Mouse (Mus musculus): Measurements from ENCODE around the gene Asap3. TPM values are rescaled to one million over a fixed set of nuclear protein-coding genes. Genes with fewer than 3 reads are reported as not detected.

Gene Asap3
- polyA plus RNA-seq, 1 experiment from 2014 or later: 4.8 TPM

DNA sequence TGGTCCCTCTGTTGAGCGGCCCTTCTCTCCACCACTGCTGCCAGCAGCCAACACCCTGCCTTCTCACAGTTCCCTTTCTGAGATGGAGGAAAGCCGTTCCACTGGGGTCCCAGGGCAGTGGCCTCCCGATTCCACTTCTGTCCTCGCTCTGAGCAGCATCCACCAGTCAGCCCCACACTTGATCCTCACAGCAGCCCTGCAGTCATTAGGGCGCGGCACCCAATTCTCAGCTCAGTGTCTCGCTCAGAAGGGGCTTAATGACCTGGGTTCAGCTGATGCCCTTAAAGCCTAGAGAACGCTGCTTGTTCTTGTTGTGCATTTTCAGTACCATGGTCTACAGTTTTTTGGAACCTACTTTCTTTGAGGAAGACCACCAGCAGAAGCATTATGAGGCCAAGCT, 74.9 kb downstream of the Asap3 start:
- Histone ChIP-seq H3K4me3 (ENCODE audit: low read depth, low read length) (no peak overlapping the region), H3K4me2 (ENCODE audit: low read depth, low read length) (no peak overlapping the region), H3K9me3 (ENCODE audit: low read length) (no peaks in the 10 kb centered on the region), H3K36me3 (replicated peaks; ENCODE audit: insufficient read depth, low read length) (no peaks in the 10 kb centered on the region), H3K27ac (ENCODE audit: low read depth) (no peak overlapping the region), H3K27me3 (ENCODE audit: insufficient read depth, low read length) (no peaks in the 10 kb centered on the region), H3K9ac (replicated peaks) (no peak overlapping the region), H3K4me1 (ENCODE audit: insufficient read depth) (peaks cover 6% of the 10 kb centered on the region; the same call in 1 of the 2 replicates)
- TF ChIP-seq EP300 (IDR thresholded peaks at IDR 0.05; ENCODE audit: low read depth) (no peak), CTCF (IDR thresholded peaks at IDR 0.05; ENCODE audit: low read depth) (no peak)
- ATAC-seq: no peak
- no peak for DNase-seq
- 73% methylated on average over 8 of the region's 8 CpGs for WGBS (ENCODE audit: insufficient replicate concordance)

- ATAC-seq (no peak), DNase-seq (no peak)
- peaks cover 10% of the 10 kb centered on the region for H3K4me1 ChIP-seq (ENCODE audit: insufficient read depth)
- H3K36me3 ChIP-seq (replicated peaks; ENCODE audit: insufficient read depth, low read length): no peaks in the 10 kb centered on the region
- TF ChIP-seq CTCF (IDR thresholded peaks at IDR 0.05; ENCODE audit: low read depth): no peak
- no peak for TF ChIP-seq EP300 (IDR thresholded peaks at IDR 0.05; ENCODE audit: low read depth)
- WGBS (ENCODE audit: insufficient replicate concordance): 64% methylated on average over 9 of the region's 9 CpGs
- H3K27me3 ChIP-seq (ENCODE audit: insufficient read depth, low read length): no peaks in the 10 kb centered on the region
- H3K9ac ChIP-seq (replicated peaks): no peak overlapping the region
- no peak overlapping the region for H3K4me2 ChIP-seq (ENCODE audit: low read depth, low read length)
- no peak overlapping the region for H3K27ac ChIP-seq (ENCODE audit: low read depth)
- no peak overlapping the region for H3K4me3 ChIP-seq (ENCODE audit: low read depth, low read length)
- no peaks in the 10 kb centered on the region for H3K9me3 ChIP-seq (ENCODE audit: low read length)
These were observed 75.4 kb downstream of the Asap3 start for GRCm38 (mm10) chr4:136281611-136282010.

- H3K36me3 ChIP-seq (replicated peaks; ENCODE audit: insufficient read depth, low read length): no peaks in the 10 kb centered on the region; the same call in 1 of the 2 replicates
- H3K9ac ChIP-seq (replicated peaks): no peak overlapping the region
- H3K27ac ChIP-seq (ENCODE audit: low read depth): peak overlapping the region; percentile 65
- H3K4me3 ChIP-seq (ENCODE audit: low read depth, low read length): no peak overlapping the region
- H3K4me1 ChIP-seq (ENCODE audit: insufficient read depth): peaks cover 12% of the 10 kb centered on the region
- no peak overlapping the region for H3K4me2 ChIP-seq (ENCODE audit: low read depth, low read length)
- DNase-seq (no peak), ATAC-seq (no peak)
- TF ChIP-seq EP300 (IDR thresholded peaks at IDR 0.05; ENCODE audit: low read depth) (no peak), CTCF (IDR thresholded peaks at IDR 0.05; ENCODE audit: low read depth) (no peak)
- H3K9me3 ChIP-seq (ENCODE audit: low read length): no peaks in the 10 kb centered on the region
- 52% methylated on average over 10 of the region's 10 CpGs for WGBS (ENCODE audit: insufficient replicate concordance)
- no peaks in the 10 kb centered on the region for H3K27me3 ChIP-seq (ENCODE audit: insufficient read depth, low read length)
These were observed 76.7 kb downstream of the Asap3 start for GRCm38 (mm10) chr4:136282621-136283480.

GRCm38 (mm10) chr4:136283783-136284182, 77.6 kb downstream of the Asap3 start:
- TF ChIP-seq CTCF (IDR thresholded peaks at IDR 0.05; ENCODE audit: low read depth): no peak
- no peak for TF ChIP-seq EP300 (IDR thresholded peaks at IDR 0.05; ENCODE audit: low read depth)
- H3K36me3 ChIP-seq (replicated peaks; ENCODE audit: insufficient read depth, low read length): peaks cover 9% of the 10 kb centered on the region
- WGBS (ENCODE audit: insufficient replicate concordance): 63% methylated on average over 2 of the region's 2 CpGs
- H3K27ac ChIP-seq (ENCODE audit: low read depth): no peak overlapping the region
- no peak for DNase-seq
- no peak overlapping the region for H3K4me2 ChIP-seq (ENCODE audit: low read depth, low read length)
- H3K9me3 ChIP-seq (ENCODE audit: low read length): no peaks in the 10 kb centered on the region
- no peak for ATAC-seq
- no peaks in the 10 kb centered on the region for H3K27me3 ChIP-seq (ENCODE audit: insufficient read depth, low read length)
- no peak overlapping the region for H3K9ac ChIP-seq (replicated peaks)
- H3K4me1 ChIP-seq (ENCODE audit: insufficient read depth): peaks cover 12% of the 10 kb centered on the region
- no peak overlapping the region for H3K4me3 ChIP-seq (ENCODE audit: low read depth, low read length)

DNA sequence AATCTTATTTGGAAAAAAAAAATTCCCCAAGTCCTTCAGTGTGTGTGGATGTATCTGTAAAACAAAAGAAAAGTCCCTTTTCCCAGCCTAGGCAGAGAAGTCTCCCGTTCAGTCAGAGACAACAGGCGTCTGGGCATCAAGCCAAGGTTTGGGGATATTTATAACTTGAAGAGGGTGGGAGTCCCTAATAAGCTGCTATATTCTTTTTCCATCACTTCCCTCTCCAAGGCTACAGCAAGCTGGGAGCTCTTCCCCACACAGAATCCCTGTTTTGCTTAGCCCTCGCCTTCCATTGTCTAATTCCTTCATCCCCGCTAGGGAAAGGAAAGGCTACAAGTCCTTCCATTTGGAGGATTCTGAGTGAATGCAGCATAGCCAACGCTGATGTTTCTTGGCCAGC, 78.3 kb downstream of the Asap3 start, which contains the start of gene Zfp46:
Zfp46 (plus strand) TSS at position 229 of the 400 bp plus-strand sequence.
- H3K27ac ChIP-seq (ENCODE audit: low read depth): peak within 1 kb of the TSS; percentile 77
- TF ChIP-seq CTCF (IDR thresholded peaks at IDR 0.05; ENCODE audit: low read depth): no peak
- no peak for DNase-seq
- peaks cover 12% of the 10 kb centered on the region for H3K4me1 ChIP-seq (ENCODE audit: insufficient read depth)
- peak within 1 kb of the TSS; percentile 72 for H3K9ac ChIP-seq (replicated peaks)
- H3K27me3 ChIP-seq (ENCODE audit: insufficient read depth, low read length): no peaks in the 10 kb centered on the region
- WGBS (ENCODE audit: insufficient replicate concordance): 57% methylated on average over 5 of the region's 5 CpGs
- peak within 1 kb of the TSS; percentile 91 for H3K4me2 ChIP-seq (ENCODE audit: low read depth, low read length)
- no peaks in the 10 kb centered on the region for H3K9me3 ChIP-seq (ENCODE audit: low read length)
- peak within 1 kb of the TSS; percentile 73 for H3K4me3 ChIP-seq (ENCODE audit: low read depth, low read length)
- peaks cover 11% of the 10 kb centered on the region for H3K36me3 ChIP-seq (replicated peaks; ENCODE audit: insufficient read depth, low read length)
- ATAC-seq: no peak

GRCm38 (mm10) chr4:136284891-136285290, 78.7 kb downstream of the Asap3 start:
- Histone ChIP-seq H3K4me1 (ENCODE audit: insufficient read depth) (peaks cover 12% of the 10 kb centered on the region), H3K9ac (replicated peaks) (peak overlapping the region; percentile 72), H3K4me3 (ENCODE audit: low read depth, low read length) (peak overlapping the region; percentile 73), H3K36me3 (replicated peaks; ENCODE audit: insufficient read depth, low read length) (peaks cover 16% of the 10 kb centered on the region), H3K27me3 (ENCODE audit: insufficient read depth, low read length) (no peaks in the 10 kb centered on the region), H3K9me3 (ENCODE audit: low read length) (no peaks in the 10 kb centered on the region), H3K27ac (ENCODE audit: low read depth) (peak overlapping the region; percentile 77), H3K4me2 (ENCODE audit: low read depth, low read length) (peak overlapping the region; percentile 91)
- DNase-seq (no peak), ATAC-seq (no peak)
- 36% methylated on average over 6 of the region's 6 CpGs for WGBS (ENCODE audit: insufficient replicate concordance)
- no peak for TF ChIP-seq CTCF (IDR thresholded peaks at IDR 0.05; ENCODE audit: low read depth)
- TF ChIP-seq EP300 (IDR thresholded peaks at IDR 0.05; ENCODE audit: low read depth): no peak

All from liver, postnatal 0 days (tissue).